Mouse (Mus musculus) lung, adult 2 months (tissue): ENCODE data around the gene Fam214b.

Experiments
- CTCF ChIP-seq: fragments of 200-500 bp; IDR thresholded peaks from 2 replicates; pipeline ENCODE4 v1.5.1; 2011; ENCODE audit warnings: mild to moderate bottlenecking, low read length, control low read depth; ENCODE audit not compliant: insufficient read depth
- POLR2A ChIP-seq: fragments of 200-500 bp; IDR thresholded peaks from 2 replicates; pipeline ENCODE4 v1.6.1; 2011; ENCODE audit warnings: low read depth, mild to moderate bottlenecking, control low read depth, low read length, borderline replicate concordance; ENCODE audit errors: extremely low read depth

DNA sequence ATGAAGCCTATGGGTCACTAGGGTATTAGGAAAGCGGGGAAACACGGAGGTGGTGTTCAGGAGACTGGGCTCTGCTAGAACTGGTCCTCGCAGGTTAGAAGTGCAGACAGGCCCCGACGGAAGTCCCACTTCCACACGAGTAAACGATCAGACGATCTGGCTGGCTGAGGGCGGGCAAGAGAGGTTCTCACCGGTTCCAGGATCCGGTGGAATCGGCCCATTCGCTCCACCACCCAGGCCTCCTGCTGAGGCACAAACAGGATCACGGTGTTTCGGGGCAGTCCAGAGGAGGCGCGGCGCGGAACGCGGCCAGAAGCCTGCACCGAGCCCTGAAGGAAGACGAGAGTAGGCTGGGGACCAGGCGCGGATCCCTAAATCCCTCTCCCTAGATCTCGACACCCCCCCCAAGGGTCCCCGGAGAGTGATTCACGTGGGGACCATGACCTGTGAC is 15.2 kb downstream of the Fam214b start:
- no peak for TF ChIP-seq CTCF
- no peak for TF ChIP-seq POLR2A
